Mouse (Mus musculus): ENCODE results near the gene Tex2. TPM values are rescaled to one million over a fixed set of nuclear protein-coding genes. Genes with fewer than 3 reads are reported as not detected.

The Tex2 gene
- polyA plus RNA-seq, 1 experiment from 2014 or later, result 6.9 TPM

GRCm38 (mm10) chr11:106544916-106545315 lies 68.3 kb downstream of the Tex2 start:
- H3K4me1 ChIP-seq, result peaks cover 16% of the 10 kb centered on the region
- no peak overlapping the region for H3K4me3 ChIP-seq
- no peak overlapping the region for H3K27ac ChIP-seq
- H3K27me3 ChIP-seq (ENCODE audit: low read depth, poor library complexity, severe bottlenecking), result no peaks in the 10 kb centered on the region
- DNase-seq (ENCODE audit: low spot score), result no peak
- WGBS, result 93% methylated on average over 9 of the region's 9 CpGs
- no peaks in the 10 kb centered on the region for H3K9me3 ChIP-seq (replicated peaks)
- peaks cover 44% of the 10 kb centered on the region for H3K36me3 ChIP-seq

GRCm38 (mm10) chr11:106544133-106544532 lies 69.1 kb downstream of the Tex2 start:
- DNase-seq (ENCODE audit: low spot score), result no peak
- Histone ChIP-seq H3K4me3 (no peak overlapping the region), H3K36me3 (peaks cover 45% of the 10 kb centered on the region), H3K4me1 (peaks cover 16% of the 10 kb centered on the region), H3K9me3 (replicated peaks) (no peaks in the 10 kb centered on the region), H3K27ac (peak overlapping the region; percentile 32; the same call in 1 of the 2 replicates), H3K27me3 (ENCODE audit: low read depth, poor library complexity, severe bottlenecking) (no peaks in the 10 kb centered on the region)
- WGBS, result 95% methylated on average over 11 of the region's 11 CpGs

GRCm38 (mm10) chr11:106543006-106543405 lies 70.2 kb downstream of the Tex2 start:
- Histone ChIP-seq H3K27ac (no peak overlapping the region), H3K4me1 (peaks cover 16% of the 10 kb centered on the region), H3K4me3 (no peak overlapping the region), H3K9me3 (replicated peaks) (no peaks in the 10 kb centered on the region), H3K36me3 (peaks cover 41% of the 10 kb centered on the region), H3K27me3 (ENCODE audit: low read depth, poor library complexity, severe bottlenecking) (no peaks in the 10 kb centered on the region)
- no peak for DNase-seq (ENCODE audit: low spot score)
- 87% methylated on average over 13 of the region's 13 CpGs for WGBS

- Histone ChIP-seq H3K9me3 (replicated peaks) (no peaks in the 10 kb centered on the region), H3K27me3 (ENCODE audit: low read depth, poor library complexity, severe bottlenecking) (no peaks in the 10 kb centered on the region), H3K4me1 (peaks cover 16% of the 10 kb centered on the region), H3K27ac (no peak overlapping the region), H3K4me3 (no peak overlapping the region), H3K36me3 (peaks cover 42% of the 10 kb centered on the region)
- no peak for DNase-seq (ENCODE audit: low spot score)
Observed at GRCm38 (mm10) chr11:106542385-106542784, 70.8 kb downstream of the Tex2 start.

DNA sequence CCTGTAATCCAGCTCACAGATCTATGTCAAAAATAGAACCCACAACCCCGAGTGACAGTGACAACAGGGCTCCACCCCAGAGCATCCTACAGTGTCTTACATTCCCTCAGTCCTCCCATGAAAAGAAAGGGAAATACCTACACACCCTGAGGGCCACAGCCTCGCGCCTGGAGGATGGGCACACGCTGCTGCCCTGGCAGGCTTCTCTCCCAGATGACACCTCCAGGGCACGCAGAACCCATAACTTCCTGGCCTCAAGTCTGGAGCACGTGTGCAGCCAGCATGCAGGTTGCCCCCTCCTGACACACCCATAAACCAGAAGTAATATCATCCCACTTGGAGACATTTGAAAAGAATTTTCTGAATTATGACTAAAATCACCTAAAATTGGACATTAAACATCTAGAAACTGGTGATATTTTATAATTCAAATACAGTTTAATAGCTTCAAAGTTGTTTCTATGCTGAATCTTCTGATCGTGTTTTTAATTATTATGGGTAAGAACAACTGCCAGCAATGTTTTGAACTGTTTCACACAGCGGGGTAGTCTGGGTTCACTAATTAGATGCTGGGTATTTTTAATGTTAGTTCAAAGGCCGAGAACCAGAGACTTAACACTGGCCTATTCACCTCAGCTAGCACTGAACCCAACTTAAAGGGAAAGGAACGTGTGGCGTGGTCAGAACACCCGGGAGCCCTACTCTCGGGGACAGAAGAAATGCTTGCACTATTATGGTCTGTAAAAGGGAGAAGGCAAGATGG lies 72.5 kb downstream of the Tex2 start:
- H3K36me3 ChIP-seq, result peaks cover 31% of the 10 kb centered on the region
- H3K27me3 ChIP-seq (ENCODE audit: low read depth, poor library complexity, severe bottlenecking), result no peaks in the 10 kb centered on the region
- no peak for DNase-seq (ENCODE audit: low spot score)
- peak overlapping the region; percentile 43 for H3K27ac ChIP-seq
- H3K4me1 ChIP-seq, result peaks cover 23% of the 10 kb centered on the region
- no peak overlapping the region for H3K4me3 ChIP-seq
- 63% methylated on average over 13 of the region's 13 CpGs for WGBS
- H3K9me3 ChIP-seq (replicated peaks), result no peaks in the 10 kb centered on the region

DNA sequence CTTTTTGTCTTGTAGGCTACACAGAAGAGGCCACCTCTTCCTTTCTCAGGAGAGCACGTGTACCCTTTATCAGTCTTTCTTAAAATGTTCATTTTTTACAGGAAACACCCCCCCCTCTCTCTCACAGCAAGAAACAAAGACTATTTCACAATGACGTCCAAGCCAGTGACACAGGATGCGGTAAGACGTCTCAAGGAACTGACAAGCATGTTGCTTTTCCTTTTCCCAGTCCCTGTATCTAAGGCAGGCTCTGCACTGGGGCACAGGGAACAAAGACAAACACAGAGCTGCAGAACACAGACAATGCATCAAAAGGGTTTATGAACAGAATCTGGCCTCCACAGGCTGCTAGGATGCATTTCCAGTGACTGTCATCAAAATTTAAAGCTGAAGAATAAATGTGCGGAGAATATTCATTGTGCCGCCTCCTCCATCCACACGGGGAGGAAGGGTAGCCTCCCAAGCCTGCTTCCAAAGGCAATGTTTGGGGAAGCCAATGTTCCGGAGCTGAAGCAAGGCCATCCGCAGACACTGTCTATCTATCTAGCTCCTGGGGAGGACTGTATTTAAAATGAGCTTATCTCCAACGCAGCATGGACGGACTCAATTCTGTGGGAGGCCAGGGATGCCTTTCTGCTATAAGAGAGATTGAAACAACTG lies 76.8 kb downstream of the Tex2 start:
- Histone ChIP-seq H3K4me1 (peaks cover 40% of the 10 kb centered on the region), H3K36me3 (peaks cover 19% of the 10 kb centered on the region), H3K4me3 (no peak overlapping the region), H3K27ac (peak overlapping the region; percentile 51), H3K27me3 (ENCODE audit: low read depth, poor library complexity, severe bottlenecking) (no peaks in the 10 kb centered on the region), H3K9me3 (replicated peaks) (no peaks in the 10 kb centered on the region)
- WGBS, result 89% methylated on average over 11 of the region's 11 CpGs
- no peak for DNase-seq (ENCODE audit: low spot score)

- Histone ChIP-seq H3K27me3 (ENCODE audit: low read depth, poor library complexity, severe bottlenecking) (no peaks in the 10 kb centered on the region), H3K9me3 (replicated peaks) (no peaks in the 10 kb centered on the region), H3K27ac (peak overlapping the region; percentile 51; the same call in 1 of the 2 replicates), H3K4me3 (no peak overlapping the region), H3K4me1 (peaks cover 34% of the 10 kb centered on the region), H3K36me3 (peaks cover 19% of the 10 kb centered on the region)
- 93% methylated on average over 9 of the region's 9 CpGs for WGBS
- DNase-seq (ENCODE audit: low spot score), result no peak
Observed at GRCm38 (mm10) chr11:106535660-106536252, 77.5 kb downstream of the Tex2 start.

DNA sequence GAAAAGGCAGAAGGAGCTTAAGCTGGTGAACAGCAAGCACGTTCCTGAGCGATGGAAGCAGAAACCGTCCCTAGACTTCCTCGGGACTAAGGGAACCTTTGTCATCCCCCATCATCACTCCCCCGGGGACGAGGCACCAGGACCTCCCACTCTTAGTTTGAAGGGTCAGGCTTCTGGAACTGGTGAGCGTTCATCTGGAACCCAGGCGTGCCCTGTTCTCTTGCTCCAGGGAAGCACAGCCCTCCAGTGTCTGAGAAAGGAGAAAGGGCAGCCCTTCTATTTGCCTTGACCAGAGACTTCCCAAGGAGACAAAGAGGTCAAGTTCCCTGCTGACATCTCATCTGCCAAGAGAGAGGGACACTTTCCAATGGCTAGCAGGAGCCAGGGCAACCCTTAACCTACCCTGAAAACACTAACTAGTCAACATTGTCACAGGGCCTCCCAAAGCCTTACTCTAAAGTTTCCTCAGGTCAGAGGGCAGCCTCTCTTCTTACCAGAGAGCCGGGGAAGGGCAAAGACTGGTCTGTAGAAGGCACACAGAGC lies 80.9 kb downstream of the Tex2 start:
- no peak for DNase-seq (ENCODE audit: low spot score)
- peak overlapping the region; percentile 16; the same call in 1 of the 2 replicates for H3K27ac ChIP-seq
- peaks cover 47% of the 10 kb centered on the region for H3K4me1 ChIP-seq
- H3K36me3 ChIP-seq, result peaks cover 18% of the 10 kb centered on the region
- H3K27me3 ChIP-seq (ENCODE audit: low read depth, poor library complexity, severe bottlenecking), result no peaks in the 10 kb centered on the region
- WGBS, result 85% methylated on average over 9 of the region's 9 CpGs
- H3K9me3 ChIP-seq (replicated peaks), result no peaks in the 10 kb centered on the region
- no peak overlapping the region for H3K4me3 ChIP-seq

GRCm38 (mm10) chr11:106529786-106530185 lies 83.4 kb downstream of the Tex2 start:
- no peak overlapping the region for H3K27ac ChIP-seq
- no peak overlapping the region for H3K4me3 ChIP-seq
- DNase-seq (ENCODE audit: low spot score), result no peak
- no peaks in the 10 kb centered on the region for H3K27me3 ChIP-seq (ENCODE audit: low read depth, poor library complexity, severe bottlenecking)
- WGBS, result 80% methylated on average over 5 of the region's 5 CpGs
- H3K4me1 ChIP-seq, result peaks cover 52% of the 10 kb centered on the region
- no peaks in the 10 kb centered on the region for H3K9me3 ChIP-seq (replicated peaks)
- H3K36me3 ChIP-seq, result peaks cover 18% of the 10 kb centered on the region

- DNase-seq (ENCODE audit: low spot score), result no peak
- H3K4me1 ChIP-seq, result peaks cover 46% of the 10 kb centered on the region
- peaks cover 18% of the 10 kb centered on the region for H3K36me3 ChIP-seq
- 90% methylated on average over 4 of the region's 4 CpGs for WGBS
- no peak overlapping the region for H3K4me3 ChIP-seq
- H3K9me3 ChIP-seq (replicated peaks), result no peaks in the 10 kb centered on the region
- H3K27ac ChIP-seq, result no peak overlapping the region
- H3K27me3 ChIP-seq (ENCODE audit: low read depth, poor library complexity, severe bottlenecking), result no peaks in the 10 kb centered on the region
Observed at GRCm38 (mm10) chr11:106529113-106529512, 84.1 kb downstream of the Tex2 start.

DNA sequence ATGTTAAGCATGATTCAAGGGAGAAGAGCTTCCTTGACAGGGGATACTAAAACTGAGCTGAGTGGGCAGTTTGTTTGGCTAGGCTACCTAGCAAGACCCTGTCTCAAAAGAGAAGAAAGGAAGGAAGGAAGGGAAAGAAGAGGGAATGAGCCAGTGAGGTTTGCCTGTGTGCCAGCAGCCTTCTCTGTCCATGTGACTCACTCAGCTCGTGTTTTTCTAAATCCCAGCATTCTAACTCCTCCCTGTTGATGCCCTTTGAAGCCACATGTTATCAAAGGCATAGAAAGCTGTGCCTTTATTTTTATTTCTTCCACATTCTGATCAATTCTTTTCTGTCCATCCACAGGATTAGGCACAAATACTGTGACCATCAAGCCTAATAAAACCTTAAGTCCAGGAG lies 85.3 kb downstream of the Tex2 start:
- Histone ChIP-seq H3K36me3 (peaks cover 18% of the 10 kb centered on the region), H3K27me3 (ENCODE audit: low read depth, poor library complexity, severe bottlenecking) (no peaks in the 10 kb centered on the region), H3K27ac (0 out of 2 replicates have a peak overlapping the region, but pooled peaks have one; percentile 9), H3K9me3 (replicated peaks) (no peaks in the 10 kb centered on the region), H3K4me3 (no peak overlapping the region), H3K4me1 (peaks cover 44% of the 10 kb centered on the region)
- no peak for DNase-seq (ENCODE audit: low spot score)
- 18% methylated on average over 1 of the region's 1 CpGs for WGBS

DNA sequence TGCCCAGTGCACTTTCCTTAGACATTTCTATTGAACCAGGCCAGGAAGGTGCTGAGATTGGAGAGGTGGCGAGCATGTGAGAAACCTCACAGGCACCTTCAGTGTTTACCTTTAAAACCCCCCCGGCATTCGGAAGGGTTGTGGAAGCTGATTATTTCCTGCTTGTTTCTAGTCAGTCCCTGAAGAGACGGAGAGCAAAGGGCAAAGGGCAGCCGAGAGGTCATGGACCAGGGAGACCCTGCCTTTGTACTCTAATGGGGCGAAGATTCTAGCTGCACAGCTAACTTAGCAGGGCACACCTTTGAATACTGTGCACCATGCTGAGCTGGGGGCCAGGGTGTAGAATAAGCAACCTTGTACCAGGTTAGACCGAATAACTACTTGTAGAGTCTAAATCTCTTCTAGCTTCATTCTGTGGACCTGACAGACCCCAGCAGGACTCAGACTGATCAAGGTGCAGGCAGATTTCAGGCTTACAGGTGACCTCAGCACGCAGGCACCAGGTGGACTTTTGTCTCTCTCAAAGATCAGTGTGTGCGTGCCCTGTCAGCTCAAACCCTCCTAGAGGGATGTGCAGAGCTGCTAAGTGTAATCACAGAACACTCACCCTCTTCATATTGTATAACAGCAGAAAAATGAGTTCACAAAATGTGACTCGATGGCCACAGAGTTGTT lies 85.9 kb downstream of the Tex2 start:
- H3K36me3 ChIP-seq, result peaks cover 12% of the 10 kb centered on the region
- H3K9me3 ChIP-seq (replicated peaks), result no peaks in the 10 kb centered on the region
- no peak overlapping the region for H3K4me3 ChIP-seq
- peaks cover 47% of the 10 kb centered on the region for H3K4me1 ChIP-seq
- H3K27me3 ChIP-seq (ENCODE audit: low read depth, poor library complexity, severe bottlenecking), result no peaks in the 10 kb centered on the region
- 36% methylated on average over 10 of the region's 10 CpGs for WGBS
- H3K27ac ChIP-seq, result 0 out of 2 replicates have a peak overlapping the region, but pooled peaks have one; percentile 31
- DNase-seq (ENCODE audit: low spot score), result no peak
